Mouse (Mus musculus) right cerebral cortex, postnatal 10 days (tissue): ENCODE data around the gene Zdhhc18.

Source experiments
- DNase-seq, 2 experiments: peaks; one replicate each; pipeline ENCODE4 v3.0.0; 2021; ENCODE audit warnings: low spot score in 2 of 2

The Zdhhc18 gene

DNA sequence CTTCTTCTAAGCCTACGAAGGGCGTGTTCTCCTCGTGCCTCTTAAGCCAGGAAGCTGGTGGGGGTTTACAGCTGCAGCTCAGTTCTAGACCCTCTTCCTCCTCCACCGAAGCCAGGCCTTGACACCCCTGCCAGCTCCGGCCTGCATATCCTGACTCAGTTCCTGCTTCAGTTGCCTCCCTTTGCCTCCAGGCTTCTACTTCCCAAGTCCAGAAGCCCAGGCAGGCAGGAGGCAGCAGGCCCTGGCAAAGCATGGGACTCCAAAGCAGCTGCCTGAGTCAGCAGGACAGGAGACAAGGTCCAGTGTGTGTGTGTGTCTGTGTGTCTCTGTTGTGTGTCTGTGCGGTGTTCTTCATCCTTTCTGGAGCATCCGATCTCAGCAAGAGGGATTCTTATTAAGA, 45.8 kb downstream of the Zdhhc18 start:
- no peak for DNase-seq

DNA sequence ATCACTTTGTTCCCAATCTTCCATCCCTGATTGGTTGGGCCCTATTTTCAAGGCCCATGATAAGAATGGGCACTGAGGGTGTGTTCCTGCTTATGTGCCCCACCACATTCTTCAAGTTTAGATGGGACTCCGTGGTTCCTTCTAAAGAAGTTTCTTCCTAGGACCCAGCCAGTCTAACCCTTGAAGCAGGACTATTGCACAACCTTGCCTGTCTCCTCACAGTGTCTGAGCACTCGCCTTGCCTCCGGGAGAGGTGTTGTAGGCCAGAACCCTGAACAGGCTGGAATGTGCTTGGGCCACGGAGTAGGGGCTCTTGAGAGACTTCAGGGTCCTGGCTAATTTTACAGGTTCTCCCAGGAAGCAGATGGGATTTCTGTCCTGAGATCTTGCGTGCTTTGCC, 46.9 kb downstream of the Zdhhc18 start:
- DNase-seq: no peak

DNA sequence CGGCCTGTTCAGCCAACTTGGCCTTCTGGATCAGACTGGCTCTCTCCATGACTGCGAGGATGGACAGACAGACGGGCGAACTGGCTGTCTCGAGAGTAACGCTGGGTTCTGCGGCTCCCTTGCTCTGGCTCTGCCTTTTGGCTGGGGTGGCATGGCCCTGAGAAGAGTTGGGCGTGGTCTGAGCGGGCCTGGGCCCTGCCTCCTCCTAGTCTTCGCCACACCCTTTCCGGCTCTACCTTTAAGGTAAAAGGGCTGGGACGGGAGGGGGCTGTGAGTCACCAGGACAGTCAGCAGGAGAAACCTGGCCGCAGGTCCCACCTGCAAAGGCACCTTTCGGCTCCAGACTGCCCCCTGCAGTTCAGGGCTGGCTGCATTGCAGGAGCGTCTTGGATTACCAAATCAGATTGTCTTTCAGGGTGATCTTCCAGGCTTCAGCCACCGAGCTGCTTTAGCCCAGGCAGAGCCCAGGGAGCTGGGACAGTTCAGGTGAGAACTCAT, 48.2 kb downstream of the Zdhhc18 start, which contains the start of gene Sfn:
Gene Sfn, minus strand, starts transcription at position 448 of the 498 bp plus-strand sequence.
- DNase-seq: no peak

DNA sequence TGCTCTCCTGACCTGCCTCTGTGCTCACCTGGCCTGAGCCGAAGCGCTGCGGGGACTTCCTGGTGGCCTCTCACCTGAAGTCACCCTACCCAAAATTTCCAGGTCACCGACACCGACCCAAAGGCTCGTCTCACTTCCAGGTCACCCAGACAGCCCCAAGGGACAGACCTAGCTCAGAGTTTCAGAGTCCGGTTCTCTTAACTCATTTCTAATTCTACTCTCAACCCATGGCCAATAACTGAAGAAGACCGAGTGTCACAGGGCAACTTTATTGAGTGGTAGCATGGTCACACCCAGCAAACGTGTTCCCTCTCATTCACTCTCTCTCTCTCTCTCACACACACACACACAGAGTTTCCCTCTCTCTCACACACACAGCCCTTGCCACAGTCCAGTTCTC, 49.6 kb downstream of the Zdhhc18 start:
- no peak for DNase-seq

DNA sequence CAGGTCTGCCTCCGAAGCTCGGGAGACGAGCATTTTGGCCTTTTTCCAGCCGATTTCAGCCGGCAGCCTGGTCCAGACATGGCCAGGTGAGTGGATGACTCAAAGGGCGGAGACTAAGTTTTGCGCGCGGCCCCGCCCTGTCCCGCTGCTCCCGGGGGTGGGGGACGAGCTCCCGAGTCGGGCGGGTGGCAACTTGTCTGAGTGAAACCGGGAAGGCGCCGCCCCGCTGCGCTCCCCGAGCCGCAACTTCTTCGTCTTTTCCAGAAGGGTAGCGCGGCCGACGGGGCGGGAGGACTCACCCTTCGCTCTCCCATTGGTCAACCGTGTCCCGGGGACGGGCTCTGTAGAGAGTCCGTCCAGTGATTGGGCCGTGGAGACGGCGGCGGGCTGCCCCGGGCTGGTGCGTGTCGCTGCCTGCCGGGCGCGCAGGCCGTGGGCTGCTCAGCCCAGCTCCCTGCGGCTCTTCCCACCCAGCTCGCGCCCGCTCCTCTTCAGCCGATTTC, 50.3 kb downstream of the Zdhhc18 start:
- peak; percentile 88 to 89 for DNase-seq

DNA sequence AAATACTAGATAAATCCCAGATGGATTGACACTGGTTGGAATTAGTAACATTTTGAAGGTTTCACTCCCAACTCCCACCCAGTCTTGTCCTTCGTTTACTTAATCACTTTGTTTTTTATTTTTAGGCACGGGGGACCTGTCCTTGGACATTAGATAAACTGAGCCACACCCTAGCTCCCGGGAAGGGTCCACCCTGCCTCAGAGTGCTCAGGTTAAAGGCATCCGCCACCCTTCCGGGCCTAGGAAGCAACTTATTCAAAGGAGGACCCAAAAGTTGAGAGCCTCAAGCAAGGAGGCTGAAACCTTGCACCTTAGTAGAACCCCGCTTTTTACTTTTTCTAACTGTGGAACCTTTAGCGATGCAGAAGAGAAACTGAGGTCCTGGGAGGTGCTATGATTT, 50.8 kb downstream of the Zdhhc18 start:
- no peak for DNase-seq

DNA sequence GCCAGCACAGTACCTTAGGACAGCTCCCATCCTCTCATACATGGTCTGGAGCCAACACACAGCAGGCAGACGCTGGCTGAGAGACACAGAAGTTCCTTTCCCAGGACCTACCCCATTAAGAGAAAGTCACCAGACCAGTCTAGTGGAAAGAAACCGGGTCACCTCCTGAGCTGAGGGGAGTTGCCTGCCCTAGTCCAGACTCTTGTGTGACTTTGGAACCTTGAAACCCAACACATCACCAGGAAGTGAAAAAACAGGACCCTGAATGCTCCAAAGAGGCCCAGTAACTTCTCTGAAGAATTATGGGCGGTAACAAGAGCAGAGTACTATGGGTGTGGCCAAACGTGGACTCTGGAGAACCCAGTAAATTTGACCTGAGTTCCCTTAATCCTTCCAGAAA, 51.3 kb downstream of the Zdhhc18 start:
- DNase-seq: no peak

DNA sequence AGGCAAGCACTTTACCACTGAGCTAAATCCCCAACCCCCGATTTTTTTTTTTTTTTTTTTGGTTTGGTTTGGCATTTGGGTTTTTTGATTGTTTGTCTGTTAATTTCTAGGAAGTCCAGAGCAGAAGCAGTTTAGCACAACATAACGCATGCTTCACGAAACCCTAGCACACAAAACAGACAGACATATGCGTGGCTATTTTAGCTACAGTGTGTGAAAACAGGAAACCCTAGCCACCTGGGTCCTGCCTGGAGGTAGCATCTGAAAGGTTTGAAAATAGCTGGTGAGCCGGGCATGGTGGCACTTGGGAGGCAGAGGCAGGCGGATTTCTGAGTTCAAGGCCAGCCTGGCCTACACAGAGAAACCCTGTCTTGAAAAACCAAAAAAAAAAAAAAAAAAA, 53.9 kb downstream of the Zdhhc18 start:
- no peak for DNase-seq

DNA sequence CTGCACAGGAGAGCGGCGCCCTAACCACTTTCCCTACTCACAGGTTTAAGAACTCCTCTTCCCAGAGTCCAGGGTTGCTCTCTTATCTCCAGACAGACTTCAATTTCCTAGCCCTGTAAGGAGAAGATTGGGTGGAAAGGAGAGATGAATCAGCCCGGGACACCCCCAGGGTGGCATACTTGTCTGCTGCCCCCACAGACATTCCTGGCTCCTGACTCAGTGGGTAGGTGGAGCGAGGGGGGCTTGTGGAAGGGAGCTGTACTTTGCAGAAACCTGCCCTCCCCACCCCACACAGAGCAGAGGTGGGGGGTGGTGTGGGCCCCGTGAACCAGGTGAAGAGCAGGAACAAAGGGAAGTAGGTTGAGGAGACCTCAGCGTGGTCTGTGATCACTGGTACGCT, 54.4 kb downstream of the Zdhhc18 start:
- no peak for DNase-seq

DNA sequence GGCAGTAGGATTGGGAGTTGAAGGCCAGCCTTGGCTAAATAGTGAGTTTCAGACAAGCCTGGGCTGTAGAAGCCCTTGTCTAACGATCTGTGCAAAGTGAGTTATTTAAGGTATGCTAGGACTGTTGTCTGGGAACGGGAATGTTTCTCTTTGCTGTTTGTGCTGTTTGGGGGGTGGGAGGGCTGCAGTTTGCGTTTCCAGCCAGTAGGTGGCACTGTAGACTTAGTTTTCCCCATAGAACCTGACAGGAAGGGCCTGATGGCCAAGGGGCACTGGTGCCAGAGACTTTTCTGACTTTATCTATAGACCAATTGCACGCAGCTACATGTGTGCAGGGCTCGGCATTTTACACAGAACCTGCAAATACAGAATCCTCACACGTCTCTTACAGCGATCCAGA, 57.4 kb downstream of the Zdhhc18 start:
- DNase-seq: peak in 1 of 2 experiments; percentile 66

- peak; percentile 91 to 92 for DNase-seq
These were observed 65.6 kb downstream of the Zdhhc18 start, which contains the start of gene Gpn2 for GRCm38 (mm10) chr4:133584059-133584951. Gene Gpn2, plus strand, starts transcription at chr4:133584362.

DNA sequence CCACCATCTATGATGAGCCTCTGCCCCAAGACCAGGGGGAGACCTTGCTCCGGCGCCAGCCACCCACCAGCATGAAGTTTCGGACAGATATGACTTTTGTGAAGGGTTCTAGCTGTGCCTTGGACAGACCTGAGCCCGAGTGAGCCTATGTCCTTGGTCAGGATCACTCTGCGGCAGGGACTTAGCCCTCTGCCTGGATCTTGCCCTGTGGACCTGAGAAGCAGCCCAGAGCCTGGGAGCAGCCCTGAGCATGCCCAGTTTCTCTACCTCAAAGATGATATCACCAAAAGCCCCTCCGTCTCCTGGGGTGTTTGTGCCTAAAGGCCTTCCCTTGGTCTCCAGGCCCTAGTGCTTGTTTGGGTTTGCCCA, 66.3 kb downstream of the Zdhhc18 start:
- no peak for DNase-seq

- DNase-seq: peak in 1 of 2 experiments; percentile 25
These were observed 72.0 kb downstream of the Zdhhc18 start for GRCm38 (mm10) chr4:133577983-133578382.

GRCm38 (mm10) chr4:133574843-133575202, 75.1 kb downstream of the Zdhhc18 start:
- no peak for DNase-seq

DNA sequence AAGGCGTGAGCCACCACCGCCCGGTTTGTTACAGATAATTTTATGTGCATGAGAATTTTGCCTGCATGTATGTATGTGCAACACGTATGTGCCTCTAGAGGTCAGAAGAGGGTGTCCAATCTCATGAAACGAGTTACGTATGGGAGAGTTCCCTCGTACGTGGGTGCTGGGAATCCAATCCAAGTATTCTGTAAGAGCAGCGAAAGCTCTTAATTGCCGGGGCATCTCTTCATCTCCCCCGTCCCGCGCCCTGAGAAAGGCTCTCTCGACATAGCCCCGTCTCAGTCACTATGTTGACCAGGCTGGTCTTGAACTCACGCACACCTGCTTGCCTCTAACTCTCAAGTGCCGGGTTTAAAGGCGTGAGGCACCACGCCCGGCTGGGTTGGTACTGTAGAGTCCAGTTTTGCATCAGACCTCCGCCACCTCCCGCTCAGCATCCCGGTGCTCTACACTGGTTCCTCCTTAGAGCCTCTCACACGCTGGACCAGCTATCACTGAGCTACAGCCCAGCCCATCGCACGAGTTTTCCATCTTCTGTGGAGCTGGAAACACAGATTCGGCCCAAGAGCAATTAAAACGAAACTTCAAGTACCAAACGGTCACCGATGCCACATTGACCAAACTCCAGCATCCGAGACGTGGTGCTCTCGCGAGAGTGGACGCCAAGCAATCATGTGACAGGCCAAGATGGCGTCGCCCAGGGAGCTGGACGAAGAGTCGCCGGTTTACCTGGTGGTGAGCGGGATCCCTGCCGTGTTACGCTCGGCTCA, 75.7 kb downstream of the Zdhhc18 start, which contains the start of gene Gpatch3:
Gene Gpatch3, plus strand, starts transcription at position 676 of the 773 bp plus-strand sequence.
- peak; percentile 96 for DNase-seq

DNA sequence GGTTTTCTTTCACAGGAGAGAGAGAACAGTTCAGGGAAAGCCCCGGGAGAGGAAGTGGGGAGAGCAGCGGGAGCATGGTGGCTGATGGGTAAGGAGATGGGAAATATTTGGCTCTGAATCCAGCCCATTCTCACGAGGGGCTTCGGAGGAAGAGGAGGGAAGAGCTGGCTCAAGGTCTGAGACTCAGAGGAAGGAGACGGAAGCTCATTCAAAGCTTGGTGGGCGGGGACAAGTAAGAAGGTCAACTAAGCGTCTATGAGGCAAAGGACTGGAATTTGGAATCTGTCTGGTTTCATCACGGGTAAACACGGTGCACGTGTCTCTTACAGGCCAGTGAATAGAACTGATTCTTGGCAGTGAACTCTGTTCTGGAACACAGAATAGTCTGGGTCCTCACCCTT, 79.9 kb downstream of the Zdhhc18 start:
- DNase-seq: no peak

DNA sequence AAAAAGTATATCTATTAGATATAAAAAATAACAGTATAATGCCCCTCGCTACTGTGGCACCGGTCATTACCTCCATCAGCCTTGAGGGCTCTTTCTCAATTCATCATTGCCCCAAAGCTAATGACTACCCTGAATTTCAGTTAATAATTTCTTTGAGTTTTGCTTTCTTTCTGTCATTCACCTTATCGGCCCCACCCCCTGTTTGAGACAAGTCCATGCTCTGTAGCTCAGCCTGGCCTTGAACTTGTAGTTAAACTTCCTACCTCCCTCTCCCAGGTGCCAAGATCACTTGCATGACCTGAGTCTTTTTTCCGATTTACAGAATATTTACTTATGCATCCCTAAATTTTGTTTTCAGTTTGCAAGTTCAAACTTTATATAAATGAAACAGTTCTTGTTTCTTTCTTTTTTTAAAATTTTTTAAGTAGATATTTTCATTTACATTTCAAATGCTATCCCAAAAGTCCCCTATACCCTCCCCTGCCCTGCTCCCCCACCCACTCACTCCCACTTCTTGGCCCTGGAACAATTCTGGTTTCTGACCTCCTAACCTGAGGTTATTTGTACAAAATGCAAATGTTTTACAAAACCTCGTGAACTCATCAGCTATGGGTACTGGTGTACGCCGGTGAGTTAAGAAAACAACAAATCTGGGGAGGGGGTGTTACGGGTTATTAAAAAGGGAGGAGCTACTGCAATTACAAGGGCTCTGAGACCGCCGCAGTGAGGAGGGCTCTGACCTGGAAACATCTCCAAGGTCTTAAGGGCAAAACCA, 80.5 kb downstream of the Zdhhc18 start:
- DNase-seq: no peak

GRCm38 (mm10) chr4:133567251-133567650, 82.7 kb downstream of the Zdhhc18 start:
- DNase-seq: no peak

DNA sequence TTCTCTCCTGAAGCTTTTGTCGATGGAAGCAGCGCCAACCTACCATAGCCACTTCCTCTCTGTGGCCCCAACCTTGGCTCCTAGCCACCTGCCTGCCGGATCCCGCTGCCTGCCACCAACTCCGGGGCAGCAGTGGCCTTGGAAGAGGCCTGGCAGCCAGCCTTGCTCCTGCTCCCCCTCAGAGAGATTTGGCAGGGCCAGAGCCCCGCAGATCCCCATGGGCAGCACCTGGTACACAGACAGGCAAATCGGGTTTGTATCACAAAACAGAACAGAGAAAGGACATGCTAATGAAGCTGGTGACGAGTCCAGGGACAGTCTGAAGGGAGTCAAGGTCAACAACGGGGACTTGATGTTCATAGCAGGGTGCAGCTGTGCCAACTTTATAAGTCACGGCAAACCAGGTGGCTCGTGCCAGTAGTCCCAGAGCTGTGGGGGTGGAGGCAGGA, 86.8 kb downstream of the Zdhhc18 start:
- peak in 1 of 2 experiments; percentile 50 for DNase-seq

- DNase-seq: no peak
These were observed 88.3 kb downstream of the Zdhhc18 start for GRCm38 (mm10) chr4:133561622-133562021.

GRCm38 (mm10) chr4:133559846-133560245, 90.1 kb downstream of the Zdhhc18 start:
- DNase-seq: no peak
